Mouse (Mus musculus) MEL (cell line): ENCODE results near the gene Nabp2.
A peak's percentile ranks its signal among the peaks of the same experiment; 100 is the strongest.

Source experiments
- CTCF ChIP-seq, 3 experiments: IDR thresholded peaks in 2 of 3; conservative IDR thresholded peaks in 1 of 3; 2 replicates each; pipeline ENCODE4 v1.5.1; 2011 to 2012; ENCODE audit warnings: low read length in 3 of 3, low read depth in 2 of 3, mild to moderate bottlenecking in 2 of 3, improper control_type of control experiment in 1 of 3, inconsistent platforms in 1 of 3, mixed read lengths in 1 of 3, moderate library complexity in 1 of 3; ENCODE audit not compliant: control insufficient read depth in 1 of 3, insufficient read depth in 1 of 3, poor library complexity in 1 of 3, severe bottlenecking in 1 of 3
- MEF2A ChIP-seq: IDR thresholded peaks from 2 replicates; pipeline ENCODE4 v1.6.1; 2014; ENCODE audit warnings: low read depth, mild to moderate bottlenecking, inconsistent platforms, low read length, improper control_type of control experiment; ENCODE audit not compliant: poor library complexity, insufficient replicate concordance, severe bottlenecking; ENCODE audit errors: extremely low read depth
- POLR2A ChIP-seq, 2 experiments: IDR thresholded peaks; 2 replicates each; pipeline ENCODE4 v1.6.1; 2011 to 2012; ENCODE audit warnings: low read length in 2 of 2, mild to moderate bottlenecking in 2 of 2, control low read depth in 1 of 2, improper control_type of control experiment in 1 of 2, low read depth in 1 of 2, moderate library complexity in 1 of 2; ENCODE audit not compliant: control insufficient read depth in 1 of 2, insufficient read depth in 1 of 2, poor library complexity in 1 of 2
- ZNF384 ChIP-seq: IDR thresholded peaks from 2 replicates; pipeline ENCODE4 v1.6.1; 2012; ENCODE audit warnings: low read depth, mild to moderate bottlenecking, inconsistent platforms, low read length, improper control_type of control experiment

DNA sequence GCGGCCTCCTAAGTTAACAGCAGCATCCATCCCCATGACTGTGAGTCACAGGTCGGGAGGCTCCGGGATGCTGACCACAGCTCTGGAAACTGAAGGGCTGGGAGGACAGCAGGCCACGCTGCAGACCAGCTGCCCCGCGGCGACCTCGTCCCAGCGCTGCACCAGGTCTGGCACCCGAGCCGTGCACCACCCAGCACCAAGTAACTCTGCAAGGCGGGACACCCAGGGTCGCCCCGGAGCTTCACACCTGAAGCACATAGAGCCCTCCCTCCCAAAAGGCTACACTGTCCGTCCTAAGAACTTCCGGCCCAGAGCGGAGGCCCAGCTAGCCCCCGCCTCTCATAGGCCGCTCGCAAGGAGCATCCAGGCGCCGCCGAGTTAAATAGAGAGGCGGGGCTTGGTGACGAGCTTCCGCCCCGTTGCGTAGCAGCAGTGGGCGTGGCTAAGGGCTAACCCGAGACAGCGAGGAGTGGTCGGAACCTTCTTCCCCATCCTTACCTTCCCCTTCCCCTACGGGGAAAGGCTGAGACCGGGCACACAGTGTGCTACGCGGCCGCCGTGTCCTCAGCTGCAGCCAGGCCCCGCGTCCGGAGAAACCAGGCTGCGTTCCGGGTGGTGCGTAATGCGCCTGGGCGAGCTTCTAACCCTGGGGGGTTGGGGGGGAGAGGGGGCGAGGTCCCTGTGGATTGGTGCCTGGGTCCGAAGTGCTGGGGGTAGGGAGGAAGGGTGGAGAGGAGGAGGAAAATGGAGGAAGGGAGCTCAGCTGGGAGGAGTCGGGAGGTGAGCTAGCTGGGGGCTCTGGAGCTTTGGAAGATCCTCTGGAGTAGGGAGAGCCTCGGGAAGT, at the start of gene Nabp2, which contains the start of gene Rnf41:
- TF ChIP-seq POLR2A (IDR thresholded peaks at IDR 0.05; ENCODE audit: control insufficient read depth in 1 of 2, insufficient read depth in 1 of 2, low read depth in 1 of 2, low read length in 2 of 2, poor library complexity in 1 of 2) (peak; percentile 85 to 89), CTCF (IDR thresholded peaks at IDR 0.05 in 2 of 3, conservative IDR thresholded peaks at IDR 0.05 in 1 of 3; ENCODE audit: control insufficient read depth in 1 of 3, insufficient read depth in 1 of 3, low read depth in 2 of 3, low read length in 3 of 3, poor library complexity in 1 of 3, severe bottlenecking in 1 of 3) (no peak), ZNF384 (no peak), MEF2A (no peak)
